Mouse (Mus musculus): ENCODE measurements around the gene Zfp157.

DNA sequence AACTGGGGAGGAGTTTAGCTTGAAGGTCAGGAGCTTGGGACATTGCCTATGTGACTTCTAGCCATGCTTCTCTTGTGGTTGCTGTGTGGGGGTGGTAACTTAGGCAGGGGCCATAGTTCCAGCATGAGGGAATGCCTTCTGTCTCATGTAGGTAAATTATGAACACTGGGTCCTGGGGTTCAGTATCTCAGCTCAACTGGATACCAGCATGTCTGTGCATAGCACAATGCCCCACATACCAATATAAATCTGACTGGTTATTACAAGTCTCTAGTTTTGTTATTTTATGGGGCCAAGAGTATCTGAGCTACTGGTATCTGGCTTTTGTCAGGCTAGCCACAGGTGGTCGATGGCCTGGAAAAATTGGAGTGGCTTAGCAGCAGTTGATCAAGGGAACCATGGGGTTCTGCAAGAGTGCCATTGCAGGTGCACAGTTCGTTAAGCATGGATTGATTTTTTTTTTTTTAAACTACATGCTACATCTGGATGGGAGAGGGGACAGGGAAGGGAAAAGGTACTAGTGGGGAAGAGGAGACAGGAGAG lies 43.4 kb upstream of the Zfp157 start:
- TF ChIP-seq CTCF (IDR thresholded peaks at IDR 0.05; ENCODE audit: low read depth, low read length) (no peak), POLR2A (IDR thresholded peaks at IDR 0.05; ENCODE audit: extremely low read depth, insufficient read depth, low read length) (no peak)
